Mouse (Mus musculus): ENCODE data around the gene Rfxank.

- no peak for TF ChIP-seq POLR2AphosphoS2 (IDR thresholded peaks at IDR 0.05; ENCODE audit: insufficient read length, low read depth)
- no peak for TF ChIP-seq MAX (IDR thresholded peaks at IDR 0.05; ENCODE audit: low read depth)
- no peak for TF ChIP-seq USF1 (IDR thresholded peaks at IDR 0.05; ENCODE audit: low read depth)
- no peak for TF ChIP-seq POLR2A (IDR thresholded peaks at IDR 0.05; ENCODE audit: insufficient read length, low read depth)
- no peak for TF ChIP-seq MYOG (IDR thresholded peaks at IDR 0.05; ENCODE audit: control insufficient read depth in 1 of 3, insufficient read depth in 1 of 3, insufficient read length in 2 of 3, low read depth in 2 of 3)
- TF ChIP-seq TCF12 (IDR thresholded peaks at IDR 0.05; ENCODE audit: insufficient read depth, poor library complexity, severe bottlenecking) = no peak
- TF ChIP-seq CEBPB (IDR thresholded peaks at IDR 0.05; ENCODE audit: insufficient read depth, poor library complexity, severe bottlenecking) = no peak
- TF ChIP-seq E2F4 (IDR thresholded peaks at IDR 0.05; ENCODE audit: insufficient read depth) = no peak
- no peak for TF ChIP-seq REST (IDR thresholded peaks at IDR 0.05; ENCODE audit: insufficient read depth, insufficient read length)
Measured at GRCm38 (mm10) chr8:70181212-70181902, 42.4 kb upstream of the Rfxank start.

Data from myocyte (in vitro differentiated cells).